Mouse (Mus musculus): ENCODE results near the gene Oas1d.

GRCm38 (mm10) chr5:120968134-120968532 lies 53.8 kb downstream of the Oas1d start:
- TF ChIP-seq MAFK (IDR thresholded peaks at IDR 0.05; ENCODE audit: insufficient read depth, low read depth, low read length) (no peak), ZC3H11A (IDR thresholded peaks at IDR 0.05; ENCODE audit: borderline replicate concordance, low read depth, low read length) (no peak), HCFC1 (IDR thresholded peaks at IDR 0.05; ENCODE audit: borderline replicate concordance, insufficient read depth, low read length) (no peak), CHD2 (IDR thresholded peaks at IDR 0.05; ENCODE audit: low read depth, low read length) (no peak), ZNF384 (IDR thresholded peaks at IDR 0.05; ENCODE audit: low read depth, low read length) (no peak)
